Mouse (Mus musculus): ENCODE data around the gene Gm10644. TPM values are rescaled to one million over a fixed set of nuclear protein-coding genes. Genes with fewer than 3 reads are reported as not detected.
A peak's percentile ranks its signal among the peaks of the same experiment; 100 is the strongest.

Gm10644 gene
- total RNA-seq, 2 experiments from 2014 or later: 0.22 to 0.91 TPM

DNA sequence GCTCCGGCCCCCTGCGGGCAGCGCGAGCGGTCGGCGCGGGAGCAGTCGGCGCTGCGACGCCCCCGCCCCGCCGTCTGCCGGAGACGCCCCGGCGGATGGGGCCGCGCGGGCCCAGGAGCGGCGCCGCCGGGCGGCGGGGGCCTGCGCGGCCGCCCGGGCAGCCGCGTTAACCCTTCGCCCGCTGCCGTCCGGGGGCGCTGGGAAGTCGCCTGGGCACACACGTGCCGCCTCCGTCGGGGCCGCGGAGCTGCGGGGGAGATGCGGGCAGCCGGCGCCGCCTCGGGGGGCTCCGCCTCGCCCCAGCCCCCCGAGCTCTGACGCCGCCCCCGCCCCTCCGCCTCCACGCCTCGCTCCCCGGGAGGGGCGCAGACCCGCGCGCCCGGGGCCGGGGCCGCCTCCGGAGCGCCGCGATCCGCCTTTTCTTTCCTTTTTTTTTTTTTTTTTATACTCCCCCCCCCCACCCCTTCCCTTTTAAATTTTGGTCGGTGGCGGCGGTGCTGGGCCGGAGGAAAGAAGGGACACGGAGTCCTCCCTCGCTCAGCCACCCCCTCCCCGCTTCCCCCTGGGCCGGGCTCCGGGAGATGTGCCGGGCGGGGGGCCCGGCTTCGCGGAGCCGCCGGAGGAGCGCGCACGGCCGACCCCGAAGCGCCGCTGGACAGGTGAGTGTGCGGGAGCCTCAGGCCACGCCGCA is 54.6 kb downstream of the Gm10644 start:
- peak in 1 of 2 experiments; percentile 28 for DNase-seq
- intact Hi-C loops (cut with DNase I): loop anchor here (2.0 kb wide), 1 partner anchor 20 kb away; no protein-coding TSS in a partner anchor

DNA sequence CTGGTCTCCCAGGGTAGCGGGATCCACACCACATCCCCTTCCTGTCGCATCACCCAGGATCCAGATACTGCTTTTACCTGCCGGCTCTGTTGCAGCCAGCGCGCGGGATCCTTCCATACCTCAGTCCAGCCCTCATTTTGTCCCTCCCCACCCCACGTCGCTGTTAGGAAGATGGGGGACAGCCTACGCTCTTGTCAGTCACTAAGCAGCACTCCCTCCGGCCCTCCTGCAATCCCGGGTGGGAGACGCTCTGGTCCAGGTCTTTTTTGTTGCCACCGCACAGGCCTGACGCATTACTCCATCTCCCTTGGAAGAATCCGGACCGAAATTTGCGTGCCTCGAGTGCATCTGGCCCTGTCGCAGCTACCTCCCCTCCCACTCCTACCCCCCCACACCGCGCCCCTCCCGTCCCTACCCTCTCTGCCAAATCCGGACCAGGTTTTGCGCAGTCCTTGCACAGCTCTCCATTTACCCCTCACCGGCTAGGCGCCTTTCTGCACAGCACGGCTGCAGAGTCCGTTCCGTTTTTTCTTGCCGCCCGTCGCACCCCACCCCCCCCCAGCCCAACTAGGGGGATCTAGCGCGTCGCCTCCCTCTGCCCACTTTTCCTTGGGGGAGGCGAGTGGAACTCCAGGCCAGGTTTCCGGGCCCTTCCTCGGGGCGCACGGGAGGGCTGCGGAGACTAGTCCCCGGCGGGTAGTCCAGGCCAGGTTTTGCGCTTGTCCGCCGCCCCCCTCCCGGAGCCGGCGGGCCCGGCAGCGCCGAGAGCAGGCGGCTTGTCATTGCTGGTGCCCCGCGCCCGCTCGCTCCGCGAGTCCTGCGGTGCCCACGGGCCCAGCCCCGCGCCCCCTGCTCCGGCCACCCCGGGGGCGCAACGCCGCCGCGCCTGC is 55.4 kb downstream of the Gm10644 start, which contains the start of gene Adgrl1:
Gene Adgrl1, plus strand, starts transcription at position 743 of the 890 bp plus-strand sequence.
- DNase-seq: peak; percentile 92
- intact Hi-C loops (cut with DNase I): loop anchor here (2.0 to 5.0 kb wide), 2 partner anchors 21 to 58 kb away; partner anchors contain the start of genes Asf1b and Gm10644

DNA sequence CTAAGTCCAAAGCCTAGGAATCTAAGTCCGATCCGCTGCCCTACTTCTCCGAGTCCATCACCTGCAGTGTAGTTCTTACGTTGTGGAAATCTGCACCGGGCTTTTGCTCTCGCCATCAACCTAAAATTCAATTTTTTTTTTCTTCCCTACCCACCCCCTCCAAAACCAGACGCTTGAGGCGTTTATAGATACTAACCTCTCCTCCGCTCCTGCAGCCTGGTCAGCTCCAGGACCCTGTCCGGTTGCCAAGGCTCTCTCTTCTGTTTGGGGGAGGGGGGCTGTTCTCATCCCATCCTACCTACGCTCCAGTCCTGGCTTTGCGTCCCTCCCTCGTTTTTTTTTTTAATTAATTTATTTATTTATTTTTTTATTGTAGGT is 56.0 kb downstream of the Gm10644 start:
- intact Hi-C loops (cut with DNase I): loop anchor here (5.0 kb wide), 1 partner anchor 58 kb away; the partner anchor contains the start of genes Asf1b and Gm10644
- peak in 1 of 2 experiments; percentile 58 for DNase-seq

DNA sequence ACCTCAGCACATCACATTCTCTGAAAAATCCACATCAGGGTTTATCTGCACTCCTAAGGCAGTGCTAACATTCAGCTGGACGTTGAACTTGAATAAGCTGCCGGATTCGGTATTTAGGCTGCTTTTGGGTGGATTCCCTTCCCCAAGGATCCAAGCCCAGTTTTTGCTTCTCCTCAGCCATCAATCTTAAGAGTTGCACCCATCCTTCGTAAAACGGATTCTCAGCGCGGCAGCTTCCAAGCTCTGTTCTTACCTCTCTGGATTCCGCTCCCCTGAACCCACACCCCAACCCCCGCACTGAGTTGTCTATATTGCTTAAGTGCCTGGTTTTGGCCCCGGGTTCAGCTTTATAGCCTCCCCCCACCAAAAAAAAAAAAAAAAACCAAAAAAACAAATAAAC is 56.5 kb downstream of the Gm10644 start:
- intact Hi-C loops (cut with DNase I): loop anchor here (5.0 kb wide), 1 partner anchor 59 kb away; the partner anchor contains the start of genes Asf1b and Gm10644
- DNase-seq: no peak

DNA sequence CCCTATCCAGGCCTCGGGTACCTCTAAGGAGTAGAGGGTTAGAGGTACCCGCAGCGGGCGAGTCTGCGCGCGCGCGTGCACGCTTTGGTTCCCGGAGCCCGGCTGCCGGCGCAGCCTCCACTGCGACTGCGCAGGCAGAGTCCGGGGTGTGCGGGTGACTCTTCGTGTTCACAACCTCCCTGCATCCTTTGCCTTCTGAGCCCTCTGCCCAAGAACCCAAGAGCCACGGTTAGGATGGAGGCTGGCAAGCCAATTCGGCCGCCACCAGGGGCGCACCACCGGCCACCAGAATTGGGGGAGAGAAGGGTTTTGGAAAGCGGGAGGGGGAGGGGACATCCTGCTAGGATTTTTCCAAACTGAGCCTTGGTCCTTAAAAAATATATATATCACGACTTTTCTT is 57.8 kb downstream of the Gm10644 start:
- intact Hi-C loops (cut with DNase I): loop anchor here (5.0 kb wide), 1 partner anchor 60 kb away; the partner anchor contains the start of genes Asf1b and Gm10644
- peak; percentile 60 to 73 for DNase-seq

DNA sequence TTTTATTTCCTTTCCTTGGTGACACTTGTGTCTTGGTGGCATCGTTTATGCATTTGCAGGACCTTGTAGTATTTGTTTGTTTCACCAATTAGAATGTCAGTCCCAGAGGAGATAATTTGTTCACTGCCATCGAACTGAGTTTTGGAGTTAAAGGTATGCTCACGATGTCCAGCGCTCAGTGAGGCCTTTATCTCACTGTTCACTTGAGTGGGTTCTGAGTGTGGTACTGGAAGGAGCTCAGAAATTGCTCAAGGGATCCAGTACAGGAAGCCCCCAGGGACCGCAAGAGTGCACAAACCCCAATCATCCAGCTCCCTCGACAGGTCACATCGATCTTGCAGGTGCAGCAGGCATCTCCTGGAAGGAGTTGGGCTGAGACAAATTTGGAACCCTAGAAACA is 58.5 kb downstream of the Gm10644 start:
- intact Hi-C loops (cut with DNase I): loop anchor here (5.0 kb wide), 1 partner anchor 61 kb away; the partner anchor contains the start of genes Asf1b and Gm10644
- DNase-seq: no peak

DNA sequence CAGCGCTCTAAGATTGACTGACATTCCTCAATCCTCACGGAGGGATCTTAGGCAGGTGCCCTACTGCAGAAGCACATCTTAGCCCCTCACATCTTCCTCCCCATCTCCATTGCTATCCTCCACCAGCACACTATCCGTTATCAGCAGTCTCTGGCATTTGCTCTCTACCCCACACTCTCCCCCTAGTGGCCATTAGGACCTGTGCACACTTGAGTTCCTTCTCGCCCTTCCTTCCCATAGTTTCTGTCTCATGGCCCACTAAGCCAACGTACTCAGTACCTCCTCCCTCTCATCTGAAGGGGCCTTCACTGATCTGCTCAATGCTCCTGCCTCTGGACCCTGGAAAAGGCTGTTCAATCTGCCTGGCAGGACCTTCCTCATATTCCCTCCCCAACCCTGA is 59.1 kb downstream of the Gm10644 start:
- intact Hi-C loops (cut with DNase I): loop anchor here (2.0 to 5.0 kb wide), 2 partner anchors 61 to 171 kb away; partner anchors contain the start of genes Asf1b and Gm10644
- peak; percentile 31 to 53 for DNase-seq

DNA sequence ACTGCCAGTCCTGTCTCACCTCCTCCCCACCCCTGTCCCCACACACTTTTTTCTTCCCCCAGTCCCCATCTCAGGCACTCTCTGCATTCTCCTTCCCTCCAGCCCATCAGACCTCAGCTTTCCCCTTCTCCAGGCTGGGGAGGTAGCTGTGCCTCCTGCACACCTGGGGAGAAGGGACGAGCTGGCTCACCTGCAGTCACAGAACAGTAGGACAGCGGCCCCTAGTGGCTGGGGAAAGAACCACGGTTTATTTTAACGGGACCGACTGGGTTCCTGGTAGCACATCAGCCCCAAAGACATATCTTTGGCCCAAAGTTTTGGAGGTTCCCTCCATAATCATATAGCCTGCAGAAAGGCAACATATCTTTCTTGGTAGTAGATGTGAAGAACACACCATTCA is 61.1 kb downstream of the Gm10644 start:
- DNase-seq: peak; percentile 82 to 88
- intact Hi-C loops (cut with DNase I): loop anchor here (1.0 to 2.0 kb wide), 3 partner anchors 111 to 231 kb away; no protein-coding TSS in a partner anchor

DNA sequence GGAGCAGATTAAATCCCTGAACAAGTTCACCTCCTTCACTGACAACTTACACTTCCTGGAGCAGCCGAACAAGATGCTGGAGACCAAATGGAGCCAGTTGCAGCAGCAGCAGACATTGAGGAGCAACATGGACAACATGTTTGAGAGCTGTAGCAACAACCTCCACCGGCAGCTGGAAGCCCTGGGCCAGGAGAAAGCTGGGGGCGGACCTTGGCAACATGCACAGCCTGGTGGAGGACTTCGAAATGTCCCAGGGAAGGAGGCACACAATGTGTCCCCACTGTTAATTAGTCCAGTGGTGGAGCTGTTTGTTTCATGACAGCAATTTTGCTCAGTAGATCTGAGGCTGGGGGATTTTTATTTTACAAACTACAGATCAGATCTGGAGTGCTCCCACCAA is 62.9 kb downstream of the Gm10644 start:
- intact Hi-C loops (cut with DNase I): loop anchor here (2.0 kb wide), 1 partner anchor 229 kb away; no protein-coding TSS in a partner anchor
- DNase-seq: no peak

DNA sequence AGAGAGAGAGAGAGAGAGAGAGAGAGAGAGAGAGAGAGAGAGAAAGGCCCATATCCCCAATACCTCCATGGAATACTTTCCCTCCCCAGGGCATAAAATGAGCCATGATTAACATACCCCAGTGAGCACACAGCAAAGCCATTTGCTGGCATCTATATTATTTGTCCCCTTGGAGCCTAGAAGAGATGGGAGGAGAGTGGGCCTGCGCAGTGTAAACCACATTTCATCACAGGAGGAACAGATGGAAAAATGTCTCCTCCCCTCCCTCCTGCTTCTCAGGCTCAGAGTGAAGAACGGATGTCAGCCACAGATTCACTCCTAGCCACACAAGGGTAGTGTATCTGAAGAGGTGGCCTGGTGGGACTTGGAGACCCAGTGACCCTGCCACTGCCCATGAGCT is 66.6 kb downstream of the Gm10644 start:
- no peak for DNase-seq
- intact Hi-C loops (cut with DNase I): no loop called here

Small RNA genes lying within 50 kb of the gene (microRNA-seq; reads per million reads assigned to microRNA genes)
- gene Gm44330 (0 reads per million in 2 experiments), gene Gm44450 (0 reads per million in 2 experiments)

Other genes starting within 250 kb of the Gm10644 start
- 10 to 100 TPM; 24.1 to 26.0 TPM for gene Ddx39, start 240.0 kb downstream of the Gm10644 start, total RNA-seq (2021)
- 10 to 100 TPM; 56.7 to 59.2 TPM for gene Adgre5, start 213.9 kb downstream of the Gm10644 start, total RNA-seq (2021)
- 10 to 100 TPM; 21.1 to 21.6 TPM for gene Adgrl1, start 55.1 kb downstream of the Gm10644 start, total RNA-seq (2021)
- gene Asf1b, start 302 bp upstream of the Gm10644 start, total RNA-seq (2021): 1 to 10 TPM; 2.8 to 4.4 TPM
- 100 to 1,000 TPM; 386 to 395 TPM for gene Prkaca, start 17.8 kb upstream of the Gm10644 start, total RNA-seq (2021)
- 10 to 100 TPM; 28.4 to 32.3 TPM for gene Samd1, start 42.5 kb upstream of the Gm10644 start, total RNA-seq (2021)
- under 1 TPM; 0.33 to 0.80 TPM for gene 1700067K01Rik, start 46.3 kb upstream of the Gm10644 start, total RNA-seq (2021)
- 1 to 10 TPM; 1.8 to 2.3 TPM for gene 2210011C24Rik, start 57.0 kb upstream of the Gm10644 start, total RNA-seq (2021)
- gene Palm3, start 66.3 kb upstream of the Gm10644 start, total RNA-seq (2021): under 1 TPM; 0.26 to 0.27 TPM
- gene Il27ra, start 87.4 kb upstream of the Gm10644 start, total RNA-seq (2021): 1 to 10 TPM; 4.2 to 5.8 TPM
- gene Rln3, start 89.8 kb upstream of the Gm10644 start, total RNA-seq (2021): not detected
- 1 to 10 TPM; 2.6 to 3.3 TPM for gene Gm10643, start 109.9 kb upstream of the Gm10644 start, total RNA-seq (2021)
- 10 to 100 TPM; 12.2 to 12.7 TPM for gene Rfx1, start 111.6 kb upstream of the Gm10644 start, total RNA-seq (2021)
- 1 to 10 TPM; 9.7 to 9.8 TPM for gene Dcaf15, start 149.6 kb upstream of the Gm10644 start, total RNA-seq (2021)
- under 1 TPM in 1 of 2 experiments, not detected in 1; 0.12 TPM for gene Podnl1, start 170.8 kb upstream of the Gm10644 start, total RNA-seq (2021)
- gene Cc2d1a, start 192.7 kb upstream of the Gm10644 start, total RNA-seq (2021): 10 to 100 TPM; 12.8 to 13.5 TPM
- gene 4930432K21Rik, start 192.8 kb upstream of the Gm10644 start, total RNA-seq (2021): under 1 TPM; 0.33 to 0.37 TPM
- gene Nanos3, start 230.0 kb upstream of the Gm10644 start, total RNA-seq (2021): 1 to 10 TPM; 1.8 to 2.0 TPM